Mouse (Mus musculus) hindbrain, embryonic 14.5 days (tissue): ENCODE measurements at regions not wholly inside any gene's neighbourhood (a gene's known extent, or its start where the extent isn't known, plus 50 kb on each side); places are given as distances from the start of the nearest gene placed in this dataset.

Experiments
- ATAC-seq: fragments of 200-750 bp; cut with Nextera tagmentation; 2 replicates; pipeline ENCODE4 v1.8.0; 2017; ENCODE audit warnings: moderate number of reproducible peaks, mild to moderate bottlenecking, moderate TSS enrichment, moderate library complexity; ENCODE audit not compliant: low FRiP score
- DNase-seq: peaks from one replicate; pipeline ENCODE4 v3.0.0-alpha.2; 2015; ENCODE audit warnings: low spot score
- H3K27ac ChIP-seq: fragments of 300-500 bp; sonication (generic); 2 replicates; pipeline ENCODE4 v1.5.1; 2014; ENCODE audit warnings: mild to moderate bottlenecking, moderate library complexity
- H3K27me3 ChIP-seq: fragments of 300-500 bp; sonication (generic); 2 replicates; pipeline ENCODE4 v1.6.1; 2014; ENCODE audit warnings: mild to moderate bottlenecking, low read length, mixed read lengths; ENCODE audit not compliant: control insufficient read depth, insufficient read depth
- H3K36me3 ChIP-seq: fragments of 300-500 bp; sonication (generic); replicated peaks from 2 replicates; pipeline ENCODE4 v1.6.1; 2014; ENCODE audit not compliant: control insufficient read depth, insufficient read depth
- H3K4me1 ChIP-seq: fragments of 300-500 bp; sonication (generic); replicated peaks from 2 replicates; pipeline ENCODE4 v1.6.1; 2014; ENCODE audit warnings: antibody characterized with exemption, low read length, mixed read lengths; ENCODE audit not compliant: control insufficient read depth, insufficient read depth
- H3K4me2 ChIP-seq: fragments of 300-500 bp; sonication (generic); replicated peaks from 2 replicates; pipeline ENCODE4 v1.6.1; 2014; ENCODE audit warnings: mild to moderate bottlenecking, moderate library complexity
- H3K4me3 ChIP-seq: fragments of 300-500 bp; sonication (generic); replicated peaks from 2 replicates; pipeline ENCODE4 v1.5.1; 2014; ENCODE audit warnings: mild to moderate bottlenecking, low read length
- H3K9ac ChIP-seq: fragments of 300-500 bp; sonication (generic); 2 replicates; pipeline ENCODE4 v1.6.1; 2014
- H3K9me3 ChIP-seq: fragments of 300-500 bp; sonication (generic); 2 replicates; pipeline ENCODE4 v1.6.1; 2016; ENCODE audit warnings: low read length; ENCODE audit not compliant: control insufficient read depth
- WGBS: fragments of 180-500 bp; shearing (Covaris S2); extraction: QIAGEN DNeasy Blood & Tissue Kit; methylation state at CpG from one replicate; pipeline ENCODE4 v1.1.7; 2014; 5-methylcytosine and 5-hydroxymethylcytosine counted together

DNA sequence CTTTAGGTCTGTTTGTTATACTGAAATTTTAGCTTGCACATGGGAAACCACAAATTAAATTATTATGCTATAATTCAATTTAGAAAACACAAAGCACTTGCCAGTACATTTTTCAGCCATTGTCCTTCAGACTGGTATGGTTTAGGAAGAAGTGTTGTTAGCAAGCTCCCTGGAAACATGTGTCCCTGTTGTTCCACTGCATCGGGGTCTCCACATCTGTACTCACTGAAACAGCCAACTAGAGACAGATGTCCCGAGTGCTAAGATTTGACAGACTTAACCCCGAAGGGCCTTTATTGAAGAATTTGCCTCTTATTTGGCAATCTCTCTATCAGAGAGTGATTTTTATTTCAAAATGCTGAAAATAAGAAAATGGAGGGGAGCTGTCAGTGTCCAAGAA, 362.6 kb downstream of the Rfpl4b start:
- 63% methylated on average over 3 of the region's 3 CpGs for whole genome bisulfite sequencing
- ATAC-seq (no peak), DNase-seq (no peak)
- Histone ChIP-seq H3K9ac (no peak overlapping the region), H3K4me3 (no peak overlapping the region), H3K36me3 (no peaks in the 10 kb centered on the region), H3K4me2 (no peak overlapping the region), H3K27ac (no peak overlapping the region), H3K27me3 (no peaks in the 10 kb centered on the region), H3K9me3 (no peaks in the 10 kb centered on the region), H3K4me1 (no peaks in the 10 kb centered on the region)

DNA sequence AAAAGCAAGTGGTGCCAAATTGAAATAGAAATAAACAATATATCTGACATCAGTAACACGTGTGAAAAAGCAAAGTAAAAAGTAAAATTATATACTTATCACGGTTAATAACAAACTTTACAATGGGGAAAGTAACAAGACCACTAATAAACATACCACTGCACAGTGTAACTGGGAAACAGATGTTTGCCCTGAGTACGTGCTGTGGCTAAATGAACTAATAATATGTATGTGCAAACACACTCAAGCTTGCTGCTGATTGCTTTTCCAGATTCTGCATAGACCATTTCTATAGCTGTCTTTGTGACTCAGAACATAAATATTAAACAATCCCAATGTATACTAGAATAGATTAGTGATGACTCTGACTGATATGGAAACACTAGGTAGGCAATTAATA, 363.2 kb downstream of the Rfpl4b start:
- no peak for DNase-seq
- Histone ChIP-seq H3K36me3 (no peaks in the 10 kb centered on the region), H3K4me1 (no peaks in the 10 kb centered on the region), H3K4me2 (no peak overlapping the region), H3K9ac (no peak overlapping the region), H3K27me3 (no peaks in the 10 kb centered on the region), H3K4me3 (no peak overlapping the region), H3K27ac (no peak overlapping the region), H3K9me3 (no peaks in the 10 kb centered on the region)
- ATAC-seq: no peak
- 77% methylated on average over 3 of the region's 3 CpGs for WGBS

- Histone ChIP-seq H3K36me3 (no peaks in the 10 kb centered on the region), H3K27me3 (no peaks in the 10 kb centered on the region), H3K4me2 (no peak overlapping the region), H3K9ac (no peak overlapping the region), H3K27ac (no peak overlapping the region), H3K4me3 (no peak overlapping the region), H3K4me1 (no peaks in the 10 kb centered on the region), H3K9me3 (no peaks in the 10 kb centered on the region)
- DNase-seq (no peak), ATAC-seq (no peak)
These were observed 364.8 kb downstream of the Rfpl4b start for GRCm38 (mm10) chr10:38456786-38457185.

DNA sequence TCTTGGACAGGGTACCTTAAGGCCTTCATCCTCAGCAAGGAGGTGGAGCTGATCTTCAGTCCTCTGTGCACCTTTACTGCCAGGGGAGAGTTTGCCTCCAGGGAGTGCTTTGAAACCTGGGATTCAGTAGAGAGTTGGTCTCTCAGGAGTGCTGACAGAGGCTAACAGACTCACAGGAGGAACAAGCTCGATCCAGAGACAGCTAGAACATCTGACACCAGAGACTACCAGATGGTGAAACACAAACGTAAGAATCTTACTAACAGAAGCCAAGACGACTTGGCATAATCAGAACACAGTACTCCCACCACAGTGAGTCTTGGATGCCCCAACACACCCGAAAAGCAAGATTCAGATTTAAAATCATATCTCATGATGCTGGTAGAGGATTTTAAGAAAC, 372.3 kb downstream of the Rfpl4b start:
- no peak overlapping the region for H3K4me2 ChIP-seq
- WGBS: 87% methylated on average over 4 of the region's 4 CpGs
- no peaks in the 10 kb centered on the region for H3K27me3 ChIP-seq
- H3K4me1 ChIP-seq: no peaks in the 10 kb centered on the region
- H3K36me3 ChIP-seq: no peaks in the 10 kb centered on the region
- 0 out of 2 replicates have a peak, but pooled peaks cover 11% of the 10 kb centered on the region for H3K9me3 ChIP-seq
- H3K4me3 ChIP-seq: no peak overlapping the region
- H3K9ac ChIP-seq: no peak overlapping the region
- ATAC-seq (no peak), DNase-seq (no peak)
- no peak overlapping the region for H3K27ac ChIP-seq

DNA sequence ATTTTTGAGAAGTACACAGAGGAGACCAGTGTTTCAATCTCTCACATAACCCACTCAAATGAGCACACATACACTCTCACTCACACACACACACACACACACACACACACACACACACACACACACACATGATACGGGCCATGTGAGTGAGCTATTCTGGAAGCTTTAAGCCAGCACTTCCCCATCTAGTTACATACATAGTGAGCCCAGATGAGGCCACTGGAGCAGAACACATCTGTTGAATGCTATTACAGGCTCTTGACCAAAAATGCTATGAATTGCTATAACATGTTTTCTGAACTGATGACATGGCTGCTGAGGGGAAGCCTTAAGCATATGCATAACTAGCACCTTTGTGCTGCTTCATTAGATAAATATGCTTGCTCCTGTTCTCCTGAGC, 373.9 kb downstream of the Rfpl4b start:
- ATAC-seq: no peak
- H3K4me1 ChIP-seq: no peaks in the 10 kb centered on the region
- H3K36me3 ChIP-seq: no peaks in the 10 kb centered on the region
- no peak overlapping the region for H3K4me2 ChIP-seq
- H3K27ac ChIP-seq: no peak overlapping the region
- 0 out of 2 replicates have a peak, but pooled peaks cover 11% of the 10 kb centered on the region for H3K9me3 ChIP-seq
- no peak overlapping the region for H3K4me3 ChIP-seq
- H3K9ac ChIP-seq: no peak overlapping the region
- WGBS: 81% methylated on average over 1 of the region's 1 CpGs
- no peaks in the 10 kb centered on the region for H3K27me3 ChIP-seq
- DNase-seq: no peak

DNA sequence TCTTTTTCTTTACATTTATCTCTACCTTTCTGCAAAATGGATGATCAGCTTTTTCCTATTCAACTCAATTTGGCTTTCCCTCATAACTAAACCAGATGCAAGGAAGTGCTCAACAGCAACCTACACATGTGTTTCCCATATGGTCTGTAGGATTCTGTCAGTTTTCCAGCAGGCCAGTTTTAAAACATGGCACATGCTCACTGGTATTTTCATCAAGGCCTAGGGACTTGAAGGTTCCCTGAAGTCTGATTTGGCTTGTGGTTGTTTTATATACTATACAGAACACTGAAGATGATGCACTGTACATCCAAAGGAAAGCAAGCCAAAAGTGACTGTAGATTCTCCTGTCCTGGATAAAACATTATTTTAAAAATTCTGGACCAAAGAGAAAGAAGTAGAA, 374.3 kb downstream of the Rfpl4b start:
- ATAC-seq (no peak), DNase-seq (no peak)
- Histone ChIP-seq H3K9ac (no peak overlapping the region), H3K9me3 (0 out of 2 replicates have a peak, but pooled peaks cover 11% of the 10 kb centered on the region), H3K27me3 (no peaks in the 10 kb centered on the region), H3K4me2 (no peak overlapping the region), H3K36me3 (no peaks in the 10 kb centered on the region), H3K4me1 (no peaks in the 10 kb centered on the region), H3K4me3 (no peak overlapping the region), H3K27ac (no peak overlapping the region)

DNA sequence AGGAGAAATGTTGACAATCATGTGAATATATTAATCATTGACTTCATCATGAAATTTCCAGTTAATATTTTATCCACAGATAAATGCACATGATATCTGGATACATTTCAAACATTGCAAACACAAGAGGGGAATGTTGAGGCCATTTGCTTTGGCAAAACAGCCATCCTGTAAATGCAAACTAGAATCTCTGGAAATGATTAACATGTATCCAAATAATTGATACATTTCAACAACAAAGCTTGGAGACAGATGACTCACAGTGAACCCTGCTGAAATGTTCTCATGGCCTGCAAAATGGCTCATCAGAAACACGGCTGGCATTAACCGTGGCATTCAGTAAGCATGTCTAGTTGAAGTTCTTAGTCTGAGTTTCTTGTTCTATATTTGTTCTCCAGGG, 382.3 kb downstream of the Rfpl4b start:
- Histone ChIP-seq H3K4me2 (no peak overlapping the region), H3K9ac (no peak overlapping the region), H3K27ac (no peak overlapping the region), H3K4me1 (no peaks in the 10 kb centered on the region), H3K9me3 (no peaks in the 10 kb centered on the region), H3K36me3 (no peaks in the 10 kb centered on the region), H3K27me3 (no peaks in the 10 kb centered on the region), H3K4me3 (no peak overlapping the region)
- WGBS: 97% methylated on average over 2 of the region's 2 CpGs
- DNase-seq (no peak), ATAC-seq (no peak)

GRCm38 (mm10) chr10:38436907-38437306, 384.7 kb downstream of the Rfpl4b start:
- Histone ChIP-seq H3K4me3 (no peak overlapping the region), H3K9me3 (peaks cover 6% of the 10 kb centered on the region), H3K4me1 (no peaks in the 10 kb centered on the region), H3K27me3 (no peaks in the 10 kb centered on the region), H3K4me2 (no peak overlapping the region), H3K9ac (no peak overlapping the region), H3K36me3 (no peaks in the 10 kb centered on the region), H3K27ac (no peak overlapping the region)
- ATAC-seq (no peak), DNase-seq (no peak)
- WGBS: 88% methylated on average over 3 of the region's 3 CpGs

- no peaks in the 10 kb centered on the region for H3K4me1 ChIP-seq
- H3K27me3 ChIP-seq: no peaks in the 10 kb centered on the region
- H3K4me2 ChIP-seq: no peak overlapping the region
- H3K27ac ChIP-seq: no peak overlapping the region
- WGBS: 95% methylated on average over 3 of the region's 3 CpGs
- no peak overlapping the region for H3K4me3 ChIP-seq
- H3K9me3 ChIP-seq: no peaks in the 10 kb centered on the region
- H3K36me3 ChIP-seq: no peaks in the 10 kb centered on the region
- DNase-seq (no peak), ATAC-seq (no peak)
- no peak overlapping the region for H3K9ac ChIP-seq
These were observed 400.0 kb downstream of the Rfpl4b start for GRCm38 (mm10) chr10:38421541-38421940.

DNA sequence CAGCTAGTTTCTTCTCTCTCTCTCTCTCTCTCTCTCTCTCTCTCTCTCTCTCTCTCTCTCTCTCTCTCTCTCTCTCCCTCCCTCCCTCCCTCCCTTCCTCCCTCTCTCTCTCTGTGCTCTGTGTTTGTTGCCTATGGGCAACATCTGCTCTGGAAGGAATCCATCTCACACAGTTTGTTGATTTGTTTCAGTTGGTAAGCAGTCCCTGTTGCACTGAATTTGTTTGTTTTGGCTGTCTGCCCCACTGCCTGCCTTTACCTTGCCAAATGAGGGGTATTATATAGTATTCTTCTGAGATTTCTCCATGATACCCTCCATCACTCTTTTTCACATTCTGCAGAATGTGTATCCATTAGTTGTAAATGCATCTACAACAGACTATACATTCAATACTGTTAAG, 401.8 kb downstream of the Rfpl4b start:
- peak; percentile 82 for ATAC-seq
- Histone ChIP-seq H3K4me3 (no peak overlapping the region), H3K27ac (no peak overlapping the region), H3K36me3 (no peaks in the 10 kb centered on the region), H3K9ac (no peak overlapping the region), H3K4me2 (no peak overlapping the region), H3K4me1 (no peaks in the 10 kb centered on the region), H3K27me3 (no peaks in the 10 kb centered on the region), H3K9me3 (no peaks in the 10 kb centered on the region)
- DNase-seq: peak; percentile 53
